Mouse (Mus musculus): Measurements from ENCODE around the gene Fanca.

GRCm38 (mm10) chr8:123330701-123331100 is 12.3 kb upstream of the Fanca start:
- TF ChIP-seq GATA1 (IDR thresholded peaks at IDR 0.05; ENCODE audit: borderline replicate concordance, low read length) (no peak), FLI1 (IDR thresholded peaks at IDR 0.05; ENCODE audit: low read length) (no peak)

Measured in megakaryocyte, embryonic 14.5 days (primary cell).